Mouse (Mus musculus) forebrain, embryonic 13.5 days (tissue): Measurements from ENCODE around the gene Car2. TPM values are rescaled to one million over a fixed set of nuclear protein-coding genes. Genes with fewer than 3 reads are reported as not detected.

Experiments
- ATAC-seq: fragments of 200-750 bp; cut with Nextera tagmentation; 2 replicates; pipeline ENCODE4 v1.8.0; 2017
- H3K27ac ChIP-seq: fragments of 300-500 bp; sonication (generic); 2 replicates; pipeline ENCODE4 v1.5.1; 2015; ENCODE audit warnings: inconsistent platforms, mild to moderate bottlenecking, moderate library complexity
- H3K27me3 ChIP-seq: fragments of 300-500 bp; sonication (generic); 2 replicates; pipeline ENCODE4 v1.6.1; 2015; ENCODE audit warnings: mild to moderate bottlenecking, inconsistent platforms
- H3K36me3 ChIP-seq: fragments of 300-500 bp; sonication (generic); 2 replicates; pipeline ENCODE4 v1.6.1; 2015; ENCODE audit warnings: mild to moderate bottlenecking, inconsistent platforms; ENCODE audit not compliant: poor library complexity, severe bottlenecking
- H3K4me1 ChIP-seq: fragments of 300-500 bp; sonication (generic); 2 replicates; pipeline ENCODE4 v1.6.1; 2015; ENCODE audit warnings: inconsistent platforms
- H3K4me2 ChIP-seq: fragments of 300-500 bp; sonication (generic); 2 replicates; pipeline ENCODE4 v1.6.1; 2015; ENCODE audit warnings: inconsistent platforms, mild to moderate bottlenecking, moderate library complexity
- H3K4me3 ChIP-seq: fragments of 300-500 bp; sonication (generic); 2 replicates; pipeline ENCODE4 v1.5.1; 2015; ENCODE audit warnings: mild to moderate bottlenecking, inconsistent platforms
- H3K9ac ChIP-seq: fragments of 300-500 bp; sonication (generic); 2 replicates; pipeline ENCODE4 v1.6.1; 2015; ENCODE audit warnings: mild to moderate bottlenecking, inconsistent platforms
- H3K9me3 ChIP-seq: fragments of 300-500 bp; sonication (generic); replicated peaks from 2 replicates; pipeline ENCODE4 v1.6.1; 2016; ENCODE audit warnings: inconsistent platforms
- whole genome bisulfite sequencing: fragments of 180-500 bp; shearing (Covaris S2); methylation state at CpG from one replicate; pipeline ENCODE4 v1.1.7; 2015; 5-methylcytosine and 5-hydroxymethylcytosine counted together
- polyA plus RNA-seq: library from polyadenylated mRNA; unstranded; fragments of >200 nt; fragmentation: Nextera tagmentation; extraction: Ambion mirVana; gene quantifications from 2 replicates; pipeline ENCODE4 v1.2.1, GENCODE M21; 2015

Gene Car2
- polyA plus RNA-seq: 24.2 and 27.6 TPM in 2 replicates

DNA sequence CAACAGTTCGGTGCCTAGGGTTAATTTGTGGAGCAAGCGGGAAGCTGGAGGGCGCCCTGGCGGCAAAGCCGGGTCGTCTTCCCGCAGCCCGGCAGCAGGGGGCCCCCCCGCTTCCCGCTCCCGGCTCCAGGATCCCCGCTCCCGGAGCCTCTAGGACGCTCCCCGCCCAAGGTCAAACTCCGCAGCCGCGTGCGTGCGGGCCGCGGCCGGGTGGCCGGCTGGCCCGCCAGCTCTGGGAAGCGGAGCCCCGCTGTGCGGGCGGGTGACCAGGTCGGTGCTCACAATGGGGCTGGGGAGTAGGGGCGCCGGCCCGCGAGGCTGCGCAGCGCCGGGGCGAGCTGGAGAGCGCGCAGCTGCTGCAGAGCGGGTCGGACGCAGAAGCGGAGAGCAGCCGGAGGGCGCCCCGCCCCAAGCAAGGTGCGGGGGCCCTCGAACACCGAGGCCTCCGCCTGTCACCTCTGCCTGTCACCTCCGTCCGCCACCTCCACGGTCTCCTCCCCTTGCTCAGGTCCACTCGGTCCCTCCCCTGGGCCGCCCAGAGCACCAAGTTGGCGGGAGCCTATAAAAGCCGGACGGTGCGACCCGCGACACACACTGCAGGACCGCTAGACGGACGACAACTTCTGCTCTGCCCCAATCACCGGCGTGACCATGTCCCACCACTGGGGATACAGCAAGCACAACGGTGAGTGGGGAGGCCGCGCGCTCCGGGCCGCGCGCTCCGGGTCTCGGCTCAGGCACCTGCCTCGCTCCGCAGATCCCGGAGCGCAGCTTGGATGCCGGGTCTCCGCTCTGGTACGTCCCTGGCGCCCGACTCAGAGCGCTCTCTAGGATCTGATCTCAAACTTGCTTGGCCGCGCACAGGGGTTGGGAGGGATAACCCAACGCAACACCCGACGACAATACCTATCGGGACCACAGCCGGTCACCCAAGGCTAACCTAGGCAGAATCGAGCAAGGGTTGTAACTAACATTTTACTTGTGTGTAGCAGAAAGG lies at the start of gene Car2:
TSS of gene Car2 (plus strand) at position 172 of the 997 bp plus-strand sequence.
- Histone ChIP-seq H3K27ac (no peak within 1 kb of the TSS), H3K4me1 (0 out of 2 replicates have a peak, but pooled peaks cover 7% of the 10 kb centered on the region), H3K27me3 (peaks cover 9% of the 10 kb centered on the region; the same call in 1 of the 2 replicates), H3K4me3 (peak within 1 kb of the TSS; percentile 71), H3K36me3 (no peaks in the 10 kb centered on the region), H3K4me2 (peak within 1 kb of the TSS; percentile 89), H3K9ac (peak within 1 kb of the TSS; percentile 78), H3K9me3 (no peaks in the 10 kb centered on the region)
- under 1% methylated on average over 78 of the region's 95 CpGs for WGBS
- ATAC-seq: peak; percentile 91

DNA sequence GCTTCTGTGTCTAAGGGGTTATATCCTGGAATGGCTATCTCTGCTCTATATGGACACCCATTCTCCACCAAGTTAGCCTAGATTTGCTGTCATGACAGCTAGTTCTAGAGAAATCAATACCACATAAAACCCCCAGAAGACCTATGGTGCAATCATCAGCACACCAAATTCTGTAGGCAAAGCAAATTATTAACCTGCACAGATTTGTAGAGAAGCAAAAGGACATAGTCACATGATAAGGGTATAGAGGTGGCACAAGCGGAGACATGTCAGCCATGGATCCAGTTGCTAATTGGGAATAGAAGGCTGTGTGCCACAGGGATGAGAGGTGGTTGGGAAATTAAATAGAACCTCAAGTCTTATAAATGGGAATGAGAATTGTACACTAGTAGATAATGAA lies 47.1 kb upstream of the Car2 start:
- no peaks in the 10 kb centered on the region for H3K27me3 ChIP-seq
- H3K4me2 ChIP-seq: no peak overlapping the region
- H3K9ac ChIP-seq: no peak overlapping the region
- WGBS: 88% methylated on average over 1 of the region's 1 CpGs
- H3K36me3 ChIP-seq: no peaks in the 10 kb centered on the region
- H3K4me1 ChIP-seq: no peaks in the 10 kb centered on the region
- no peaks in the 10 kb centered on the region for H3K9me3 ChIP-seq
- no peak for ATAC-seq
- H3K27ac ChIP-seq: no peak overlapping the region
- no peak overlapping the region for H3K4me3 ChIP-seq

DNA sequence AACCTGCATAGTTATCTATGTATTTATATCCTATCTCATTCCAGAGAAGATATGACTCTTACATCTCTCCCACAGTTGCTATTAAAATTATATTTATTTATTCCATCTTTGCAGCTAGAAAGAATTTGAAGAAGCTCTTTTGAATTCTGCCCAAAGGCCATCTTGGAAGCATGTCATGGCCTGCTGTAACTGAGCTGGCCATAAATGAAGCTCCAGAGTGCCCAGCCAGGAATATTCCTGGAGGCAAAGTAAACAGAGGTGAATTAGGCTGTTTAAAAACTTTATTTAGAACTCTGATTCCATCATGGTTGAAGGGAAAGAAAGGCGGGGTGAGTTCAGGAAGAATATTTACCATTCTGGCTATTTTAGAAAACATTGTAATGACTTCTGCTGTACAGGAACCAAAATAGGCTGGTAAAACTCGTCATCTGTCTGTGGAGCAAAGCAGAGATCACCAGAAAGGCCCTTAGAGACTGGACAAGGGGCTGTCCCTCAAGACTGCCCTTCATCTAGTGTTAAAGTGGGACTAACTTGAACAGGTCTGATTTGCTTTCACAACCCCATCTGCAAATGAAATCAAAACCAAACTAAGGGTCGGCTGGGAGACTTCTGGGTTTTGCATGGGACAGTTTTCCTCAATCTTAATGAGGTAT lies 46.5 kb upstream of the Car2 start:
- no peaks in the 10 kb centered on the region for H3K4me1 ChIP-seq
- no peak for ATAC-seq
- no peaks in the 10 kb centered on the region for H3K36me3 ChIP-seq
- no peaks in the 10 kb centered on the region for H3K27me3 ChIP-seq
- H3K4me3 ChIP-seq: no peak overlapping the region
- no peak overlapping the region for H3K27ac ChIP-seq
- H3K9ac ChIP-seq: no peak overlapping the region
- no peaks in the 10 kb centered on the region for H3K9me3 ChIP-seq
- WGBS: 77% methylated on average over 3 of the region's 3 CpGs
- H3K4me2 ChIP-seq: no peak overlapping the region

DNA sequence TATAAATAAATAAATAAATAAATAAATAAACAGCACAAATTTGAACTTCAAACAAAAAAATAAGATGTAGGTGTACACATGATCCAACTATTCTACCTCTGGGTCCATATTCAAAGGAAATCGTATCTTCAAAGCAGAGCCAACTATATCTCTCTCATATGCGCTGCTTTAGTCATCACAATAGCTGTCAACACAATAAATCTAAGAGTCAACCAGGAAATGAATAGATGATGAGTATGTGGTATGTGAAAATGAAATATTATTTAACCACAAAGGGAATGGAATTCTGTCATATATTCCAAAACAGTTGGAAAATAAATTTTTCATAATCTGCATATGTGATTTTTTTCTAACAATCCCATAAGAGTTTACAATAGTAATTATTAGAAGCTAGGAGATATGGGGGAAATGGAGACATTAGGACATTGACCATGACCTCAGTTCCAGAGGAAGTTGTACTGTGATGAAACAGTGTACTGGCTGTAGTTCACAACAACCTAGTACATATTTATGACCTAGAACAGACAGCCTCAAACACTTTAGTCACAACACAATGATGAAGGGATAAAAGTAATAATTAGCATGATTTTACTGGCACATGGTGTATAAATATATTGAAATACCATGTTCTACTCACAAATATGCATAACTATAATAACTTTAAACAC lies 37.4 kb upstream of the Car2 start:
- no peak overlapping the region for H3K4me3 ChIP-seq
- no peak for ATAC-seq
- no peak overlapping the region for H3K9ac ChIP-seq
- H3K27me3 ChIP-seq: no peaks in the 10 kb centered on the region
- no peak overlapping the region for H3K27ac ChIP-seq
- H3K4me1 ChIP-seq: no peaks in the 10 kb centered on the region
- no peaks in the 10 kb centered on the region for H3K9me3 ChIP-seq
- H3K36me3 ChIP-seq: no peaks in the 10 kb centered on the region
- 89% methylated on average over 2 of the region's 2 CpGs for WGBS
- H3K4me2 ChIP-seq: no peak overlapping the region

DNA sequence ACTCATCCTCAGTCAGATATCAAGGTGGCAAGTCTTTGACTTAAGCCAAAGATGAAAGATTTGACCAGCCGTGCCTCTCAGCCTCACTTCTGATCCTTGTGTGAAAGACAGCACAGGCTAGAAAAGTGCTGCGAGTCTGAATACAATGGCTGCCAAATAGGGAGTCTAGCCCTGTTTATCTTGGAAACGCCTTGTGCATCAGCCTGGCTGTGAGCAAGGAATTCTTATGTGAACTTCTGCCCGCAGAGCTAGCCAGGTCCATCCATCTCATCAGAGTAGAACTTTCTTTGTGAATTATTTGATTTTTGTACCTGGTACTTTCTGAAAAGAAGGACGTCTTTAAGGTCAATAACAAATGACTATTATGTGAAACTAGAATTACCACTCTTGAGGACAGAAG lies 32.1 kb upstream of the Car2 start:
- no peak overlapping the region for H3K27ac ChIP-seq
- no peaks in the 10 kb centered on the region for H3K9me3 ChIP-seq
- 70% methylated on average over 5 of the region's 5 CpGs for WGBS
- no peak overlapping the region for H3K9ac ChIP-seq
- no peaks in the 10 kb centered on the region for H3K4me1 ChIP-seq
- H3K4me3 ChIP-seq: no peak overlapping the region
- H3K4me2 ChIP-seq: no peak overlapping the region
- no peaks in the 10 kb centered on the region for H3K27me3 ChIP-seq
- no peak for ATAC-seq
- H3K36me3 ChIP-seq: no peaks in the 10 kb centered on the region

DNA sequence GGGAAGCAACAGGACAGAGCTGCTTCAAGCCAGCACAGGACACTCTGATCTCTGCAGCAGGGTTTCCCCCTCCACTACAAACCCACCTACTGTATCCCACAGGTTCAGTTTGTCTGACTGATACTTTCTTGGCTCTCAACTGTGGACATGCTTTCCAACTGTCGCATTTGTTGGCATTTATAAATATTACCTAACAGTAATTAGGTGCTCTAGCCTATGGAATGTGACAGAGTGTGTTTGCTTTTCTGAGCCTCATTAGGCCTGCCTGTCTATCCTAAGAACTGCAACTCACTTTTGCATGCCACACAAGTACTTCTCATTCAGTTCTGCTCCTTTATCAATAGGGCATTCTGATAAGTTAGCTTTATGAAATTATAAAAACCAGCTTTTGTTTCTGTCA lies 31.6 kb upstream of the Car2 start:
- ATAC-seq: peak; percentile 62; the same call in 1 of the 2 replicates
- Histone ChIP-seq H3K4me1 (no peaks in the 10 kb centered on the region), H3K27me3 (no peaks in the 10 kb centered on the region), H3K4me3 (no peak overlapping the region), H3K9me3 (no peaks in the 10 kb centered on the region), H3K36me3 (no peaks in the 10 kb centered on the region), H3K4me2 (no peak overlapping the region), H3K9ac (no peak overlapping the region), H3K27ac (no peak overlapping the region)
- 70% methylated on average over 1 of the region's 1 CpGs for WGBS

DNA sequence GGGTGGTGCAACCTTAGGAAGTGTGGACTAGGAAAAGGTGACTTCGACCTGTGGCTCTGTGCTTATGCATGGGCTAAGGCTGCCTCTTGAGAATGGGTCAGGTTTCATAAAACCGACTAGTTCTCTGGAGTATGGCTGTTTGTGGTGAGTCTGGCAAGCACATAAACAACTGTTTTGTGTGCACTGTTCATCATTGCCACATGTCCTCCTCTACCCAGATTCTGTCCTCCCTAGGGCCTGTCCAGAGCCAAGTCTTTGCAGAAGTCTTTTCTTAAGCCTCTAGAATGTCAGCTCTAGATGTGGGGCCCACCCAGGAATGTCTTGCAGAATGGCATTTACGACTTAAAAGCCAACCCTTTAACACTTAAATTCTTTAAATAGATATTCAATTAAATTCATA lies 28.2 kb upstream of the Car2 start:
- Histone ChIP-seq H3K9ac (no peak overlapping the region), H3K4me3 (no peak overlapping the region), H3K27ac (no peak overlapping the region), H3K36me3 (no peaks in the 10 kb centered on the region), H3K9me3 (no peaks in the 10 kb centered on the region), H3K27me3 (no peaks in the 10 kb centered on the region), H3K4me1 (0 out of 2 replicates have a peak, but pooled peaks cover 5% of the 10 kb centered on the region), H3K4me2 (no peak overlapping the region)
- ATAC-seq: no peak
- WGBS: 86% methylated on average over 3 of the region's 3 CpGs

DNA sequence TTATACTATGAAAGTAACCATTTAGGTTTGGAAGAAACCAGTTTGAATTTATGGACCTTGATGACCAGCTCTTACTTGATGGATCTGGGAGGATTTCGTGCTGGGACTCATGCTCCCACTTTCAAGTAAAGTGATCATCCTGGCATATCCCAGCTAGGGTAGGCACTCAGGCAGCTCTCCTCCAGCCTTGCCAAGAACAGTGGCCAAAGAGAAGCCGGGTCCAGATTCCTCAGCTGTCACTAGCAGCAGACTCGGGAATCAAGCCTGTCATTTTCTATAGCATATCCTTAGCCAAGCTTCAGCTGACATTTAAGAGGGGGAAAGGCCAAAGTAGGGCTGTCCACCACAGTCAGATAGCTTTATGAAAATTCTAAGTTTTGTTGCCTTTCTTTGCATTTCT lies 25.8 kb upstream of the Car2 start:
- no peaks in the 10 kb centered on the region for H3K36me3 ChIP-seq
- no peak for ATAC-seq
- WGBS: 81% methylated on average over 3 of the region's 3 CpGs

DNA sequence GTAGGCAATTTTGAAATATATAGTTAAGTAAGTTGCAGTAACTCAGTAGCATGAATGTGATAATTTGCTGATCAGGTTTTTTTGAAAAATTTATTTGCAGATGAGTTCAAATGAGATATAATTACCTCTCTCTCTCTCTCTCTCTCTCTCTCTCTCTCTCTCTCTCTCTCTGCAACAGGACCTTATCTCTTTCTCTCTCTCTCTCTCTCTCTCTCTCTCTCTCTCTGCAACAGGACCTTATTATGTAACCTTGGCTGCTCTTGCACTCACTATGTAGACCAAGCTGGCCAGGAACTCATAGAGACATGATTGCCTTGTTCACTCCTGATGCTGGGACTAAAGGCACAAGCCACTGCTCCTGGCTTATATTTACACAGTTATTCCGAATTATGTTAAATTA lies 24.9 kb upstream of the Car2 start:
- 89% methylated on average over 1 of the region's 1 CpGs for WGBS
- no peak for ATAC-seq

More for the DNA sequence above, 25.8 kb upstream of the Car2 start:
- Histone ChIP-seq H3K4me1 (peaks cover 12% of the 10 kb centered on the region; the same call in 1 of the 2 replicates), H3K9ac (no peak overlapping the region), H3K27me3 (no peaks in the 10 kb centered on the region), H3K4me2 (no peak overlapping the region), H3K4me3 (no peak overlapping the region), H3K27ac (no peak overlapping the region), H3K9me3 (no peaks in the 10 kb centered on the region)

DNA sequence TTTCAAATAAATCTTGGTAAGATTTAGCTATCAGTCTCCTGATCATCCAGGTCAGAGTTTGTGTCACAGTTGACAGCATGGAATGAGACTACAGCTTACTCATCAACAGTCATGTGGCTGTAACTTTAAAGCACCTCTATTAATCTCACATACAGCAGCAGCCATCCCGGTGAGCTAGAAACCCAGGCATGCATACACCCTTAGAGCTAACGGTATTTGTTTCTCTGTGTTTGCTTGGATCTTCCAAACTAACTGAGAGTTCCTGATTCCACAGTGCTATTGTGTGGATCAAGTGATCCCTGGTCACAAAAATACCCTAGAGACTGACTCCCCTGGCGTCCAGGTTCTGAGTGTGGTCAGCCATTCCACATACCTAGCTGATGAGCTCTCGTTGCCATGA lies 24.3 kb upstream of the Car2 start:
- no peak overlapping the region for H3K9ac ChIP-seq
- H3K27me3 ChIP-seq: no peaks in the 10 kb centered on the region
- H3K9me3 ChIP-seq: no peaks in the 10 kb centered on the region
- H3K27ac ChIP-seq: no peak overlapping the region
- 15% methylated on average over 4 of the region's 4 CpGs for WGBS
- peak overlapping the region; percentile 80; the same call in 1 of the 2 replicates for H3K4me2 ChIP-seq
- H3K4me1 ChIP-seq: peaks cover 12% of the 10 kb centered on the region; the same call in 1 of the 2 replicates
- H3K36me3 ChIP-seq: no peaks in the 10 kb centered on the region
- H3K4me3 ChIP-seq: no peak overlapping the region
- ATAC-seq: no peak

More for the DNA sequence above, 24.9 kb upstream of the Car2 start:
- H3K27ac ChIP-seq: no peak overlapping the region
- H3K27me3 ChIP-seq: no peaks in the 10 kb centered on the region
- H3K36me3 ChIP-seq: no peaks in the 10 kb centered on the region
- H3K9me3 ChIP-seq: no peaks in the 10 kb centered on the region
- H3K4me1 ChIP-seq: peaks cover 12% of the 10 kb centered on the region; the same call in 1 of the 2 replicates
- H3K4me2 ChIP-seq: no peak overlapping the region
- H3K9ac ChIP-seq: no peak overlapping the region
- no peak overlapping the region for H3K4me3 ChIP-seq

DNA sequence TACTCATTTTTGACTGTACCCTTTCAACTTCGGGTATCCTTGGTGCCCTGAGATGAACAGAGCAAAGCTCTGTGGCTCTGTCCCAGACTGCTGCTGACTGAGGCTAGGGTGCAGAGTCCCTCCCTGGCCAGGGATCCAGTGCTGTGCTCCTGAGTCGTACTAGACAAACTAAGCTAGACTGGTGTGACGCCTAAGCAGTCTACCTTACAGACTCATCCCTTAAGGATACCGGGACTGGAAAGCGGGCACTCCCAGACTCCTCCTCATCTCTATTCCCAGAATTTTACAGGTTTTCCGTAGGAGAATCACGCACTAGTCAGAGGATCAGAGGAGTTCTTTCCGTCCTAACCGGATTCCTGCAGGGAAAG lies 23.4 kb upstream of the Car2 start:
- peaks cover 12% of the 10 kb centered on the region; the same call in 1 of the 2 replicates for H3K4me1 ChIP-seq
- no peak overlapping the region for H3K27ac ChIP-seq
- peak; percentile 86 for ATAC-seq
- H3K27me3 ChIP-seq: no peaks in the 10 kb centered on the region
- H3K4me3 ChIP-seq: peak overlapping the region; percentile 43
- WGBS: 1% methylated on average over 9 of the region's 9 CpGs
- peak overlapping the region; percentile 65 for H3K9ac ChIP-seq
- H3K9me3 ChIP-seq: no peaks in the 10 kb centered on the region
- H3K36me3 ChIP-seq: no peaks in the 10 kb centered on the region
- H3K4me2 ChIP-seq: peak overlapping the region; percentile 80
